In the genomic region with DNA sequence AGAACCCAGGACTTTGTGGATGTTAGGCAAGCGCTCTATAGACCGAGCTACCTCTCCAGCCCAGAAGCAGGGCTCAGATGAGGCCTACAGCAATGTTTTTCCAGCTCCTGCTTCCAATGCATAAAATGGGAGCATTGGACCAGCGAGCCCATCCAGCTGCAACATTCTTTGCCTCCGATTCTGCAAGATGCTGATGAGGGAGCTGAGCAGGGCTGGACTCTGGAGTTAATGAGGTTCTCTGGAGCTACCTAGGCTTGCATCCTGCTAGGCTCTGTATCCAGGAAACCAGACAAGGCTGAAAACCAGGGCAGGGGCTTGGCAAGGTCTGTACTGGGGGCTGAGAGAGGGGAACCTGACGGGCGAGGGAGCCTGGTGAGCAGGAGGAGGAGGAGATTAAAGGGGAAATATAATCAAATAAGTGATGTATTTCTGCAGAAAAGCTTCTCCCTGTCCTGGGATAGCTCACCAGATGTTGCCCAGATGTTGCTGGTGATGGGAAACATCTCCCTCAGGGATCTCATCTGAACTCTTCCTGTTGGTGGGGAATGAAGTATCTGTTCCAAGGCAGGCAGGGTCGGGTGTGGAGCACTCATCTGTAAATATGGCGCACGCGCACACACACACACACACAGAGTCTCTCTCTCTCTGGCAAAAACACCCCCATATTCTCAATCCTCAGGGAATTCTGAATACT, we compare ENCODE assay signal across 25 mouse cellular contexts. TPM values are rescaled to one million over a fixed set of nuclear protein-coding genes. Genes with fewer than 3 reads are reported as not detected.
DNase-seq lines count a peak whose midpoint lies in the region; ATAC-seq and TF ChIP-seq lines count a peak whose summit lies in the region.
"Had no signal": no experiment of that assay in that cellular context is flagged by ENCODE, and none has a peak within 500 bp of the region (broad histone marks: within the 10 kb centered on the region; RNA-seq: fewer than 3 reads in every experiment).

No protein-coding gene starts in this region.

- no peaks in the 10 kb centered on the region for H3K9me3 ChIP-seq in hindbrain, postnatal 0 days (ENCODE audit: low read length)
- no peaks in the 10 kb centered on the region for H3K9me3 ChIP-seq in hindbrain, embryonic 13.5 days
- H3K9me3 ChIP-seq in embryonic facial prominence, embryonic 15.5 days (replicated peaks), result no peaks in the 10 kb centered on the region
- no peaks in the 10 kb centered on the region for H3K9me3 ChIP-seq in limb, embryonic 15.5 days
- no peaks in the 10 kb centered on the region for H3K9me3 ChIP-seq in heart, embryonic 10.5 days
- H3K9me3 ChIP-seq: megakaryocyte, embryonic 14.5 days had no signal

- H3K4me2 ChIP-seq in hindbrain, postnatal 0 days (ENCODE audit: low read depth, low read length), result no peak overlapping the region
- H3K4me2 ChIP-seq in hindbrain, embryonic 13.5 days, result no peak overlapping the region
- no peak overlapping the region for H3K4me2 ChIP-seq in embryonic facial prominence, embryonic 15.5 days (replicated peaks)
- H3K4me2 ChIP-seq in limb, embryonic 15.5 days, result no peak overlapping the region

- peak; percentile 1 for DNase-seq in hindbrain, postnatal 0 days (ENCODE audit: low spot score)
- DNase-seq in NIH3T3 (ENCODE audit: low read depth), result peak; percentile 19
- DNase-seq in heart, embryonic 10.5 days (ENCODE audit: low spot score), result no peak
- DNase-seq: adrenal gland, adult 8-10 months; cerebellum, postnatal 10 days; gastrocnemius, postnatal 10 days; kidney, adult 8-10 months; kidney, postnatal 25 days; liver; lung, postnatal 10 days; right cerebral cortex, postnatal 14 days had no signal

- H3K36me3 ChIP-seq in hindbrain, postnatal 0 days (ENCODE audit: insufficient read depth, low read length), result no peaks in the 10 kb centered on the region
- no peaks in the 10 kb centered on the region for H3K36me3 ChIP-seq in hindbrain, embryonic 13.5 days
- H3K36me3 ChIP-seq in embryonic facial prominence, embryonic 15.5 days, result no peaks in the 10 kb centered on the region
- no peaks in the 10 kb centered on the region for H3K36me3 ChIP-seq in limb, embryonic 15.5 days
- no peaks in the 10 kb centered on the region for H3K36me3 ChIP-seq in heart, embryonic 10.5 days

- H3K27ac ChIP-seq in hindbrain, postnatal 0 days, result no peak overlapping the region
- H3K27ac ChIP-seq in hindbrain, embryonic 13.5 days, result no peak overlapping the region
- peak overlapping the region; percentile 69 for H3K27ac ChIP-seq in embryonic facial prominence, embryonic 15.5 days (replicated peaks)
- H3K27ac ChIP-seq in limb, embryonic 15.5 days, result peak overlapping the region; percentile 89
- H3K27ac ChIP-seq in heart, embryonic 10.5 days, result no peak overlapping the region
- H3K27ac ChIP-seq: left cerebral cortex, adult 2 months had no signal

- no peak for ATAC-seq in hindbrain, postnatal 0 days
- ATAC-seq in hindbrain, embryonic 13.5 days (ENCODE audit: low FRiP score), result no peak
- ATAC-seq in embryonic facial prominence, embryonic 15.5 days (ENCODE audit: insufficient number of reproducible peaks, low FRiP score, low TSS enrichment, low read depth), result no peak
- no peak for ATAC-seq in limb, embryonic 15.5 days (ENCODE audit: insufficient number of reproducible peaks, low FRiP score, low TSS enrichment, low read depth)
- no peak for ATAC-seq in granulocyte monocyte progenitor cell, adult 5-6 weeks (replicated peaks; ENCODE audit: poor library complexity, severe bottlenecking)
- ATAC-seq in monocyte, adult 5-6 weeks (replicated peaks; ENCODE audit: insufficient number of reproducible peaks, low FRiP score, low TSS enrichment, poor library complexity, severe bottlenecking), result no peak
- ATAC-seq: forebrain, embryonic 14.5 days; midbrain, embryonic 16.5 days; Patski had no signal

- TF ChIP-seq CTCF in hindbrain, postnatal 0 days (IDR thresholded peaks at IDR 0.05; ENCODE audit: low read depth), result no peak

- H3K4me3 ChIP-seq in hindbrain, postnatal 0 days (ENCODE audit: low read length), result no peak overlapping the region
- no peak overlapping the region for H3K4me3 ChIP-seq in hindbrain, embryonic 13.5 days
- H3K4me3 ChIP-seq in embryonic facial prominence, embryonic 15.5 days (replicated peaks), result no peak overlapping the region
- H3K4me3 ChIP-seq in limb, embryonic 15.5 days, result no peak overlapping the region
- no peak overlapping the region for H3K4me3 ChIP-seq in heart, embryonic 10.5 days
- H3K4me3 ChIP-seq: left cerebral cortex, adult 2 months; megakaryocyte, embryonic 14.5 days had no signal

- H3K4me1 ChIP-seq in hindbrain, postnatal 0 days (ENCODE audit: insufficient read depth, low read length), result peaks cover 20% of the 10 kb centered on the region
- H3K4me1 ChIP-seq in hindbrain, embryonic 13.5 days (replicated peaks), result peaks cover 33% of the 10 kb centered on the region
- peaks cover 49% of the 10 kb centered on the region for H3K4me1 ChIP-seq in embryonic facial prominence, embryonic 15.5 days
- H3K4me1 ChIP-seq in limb, embryonic 15.5 days, result peaks cover 41% of the 10 kb centered on the region
- H3K4me1 ChIP-seq in heart, embryonic 10.5 days, result peaks cover 39% of the 10 kb centered on the region

- H3K27me3 ChIP-seq in hindbrain, postnatal 0 days (ENCODE audit: insufficient read depth, low read length), result no peaks in the 10 kb centered on the region
- peaks cover 34% of the 10 kb centered on the region for H3K27me3 ChIP-seq in hindbrain, embryonic 13.5 days
- H3K27me3 ChIP-seq in embryonic facial prominence, embryonic 15.5 days, result no peaks in the 10 kb centered on the region
- no peaks in the 10 kb centered on the region for H3K27me3 ChIP-seq in limb, embryonic 15.5 days
- H3K27me3 ChIP-seq in heart, embryonic 10.5 days (ENCODE audit: insufficient read depth, poor library complexity, severe bottlenecking), result no peaks in the 10 kb centered on the region
- H3K27me3 ChIP-seq: Patski had no signal

- WGBS in hindbrain, postnatal 0 days, result 68% methylated on average over 10 of the region's 10 CpGs
- 72% methylated on average over 10 of the region's 10 CpGs for WGBS in hindbrain, embryonic 13.5 days
- 43% methylated on average over 10 of the region's 10 CpGs for WGBS in embryonic facial prominence, embryonic 15.5 days
- 44% methylated on average over 10 of the region's 10 CpGs for WGBS in limb, embryonic 15.5 days
- WGBS in heart, embryonic 10.5 days, result 83% methylated on average over 10 of the region's 10 CpGs

- no peak overlapping the region for H3K9ac ChIP-seq in hindbrain, postnatal 0 days (replicated peaks; ENCODE audit: low read length)
- no peak overlapping the region for H3K9ac ChIP-seq in hindbrain, embryonic 13.5 days
- no peak overlapping the region for H3K9ac ChIP-seq in embryonic facial prominence, embryonic 15.5 days
- no peak overlapping the region for H3K9ac ChIP-seq in limb, embryonic 15.5 days

RNA-seq across cellular contexts. Expression of gene Csrnp1, which starts 1.6 kb away (rescaled TPM):
- total RNA-seq in hindbrain, postnatal 0 days (2014; rRNA removed), result 4.5 and 17.4 TPM in 2 replicates
- 2.7 and 3.1 TPM in 2 replicates for polyA plus RNA-seq in hindbrain, postnatal 0 days (2015; fragmentation: Nextera tagmentation; extraction: Ambion mirVana)
- 1.2 and 1.7 TPM in 2 replicates for polyA plus RNA-seq in hindbrain, embryonic 13.5 days (2015; fragmentation: Nextera tagmentation; extraction: Ambion mirVana)
- 5.7 and 6.7 TPM in 2 replicates for polyA plus RNA-seq in embryonic facial prominence, embryonic 15.5 days (2015; fragmentation: Nextera tagmentation; extraction: Ambion mirVana)
- 8.3 and 9.1 TPM in 2 replicates for polyA plus RNA-seq in limb, embryonic 15.5 days (2015; fragmentation: Nextera tagmentation; extraction: Ambion mirVana)
- 1.3 and 8.5 TPM in 2 replicates for total RNA-seq in granulocyte monocyte progenitor cell, adult 5-6 weeks (2014; fragmentation: Nextera tagmentation)
- 8.8 and 16.9 TPM in 2 replicates for total RNA-seq in granulocyte monocyte progenitor cell, adult 5-6 weeks (2017)
- total RNA-seq in monocyte, adult 5-6 weeks (2017), result 46.8 to 67.3 TPM (median 52.6 TPM) in 3 replicates
- 7.5 and 8.0 TPM in 2 replicates for polyA plus RNA-seq in heart, embryonic 10.5 days (2016; fragmentation: Nextera tagmentation; extraction: Ambion mirVana)

RNA-seq across cellular contexts. Expression of gene Xirp1, which starts 37.4 kb away (rescaled TPM):
- total RNA-seq in hindbrain, postnatal 0 days (2014; rRNA removed), result 0.05 and 0.29 TPM in 2 replicates
- 0.19 TPM in 1 of 2 replicates, not detected in the other for polyA plus RNA-seq in hindbrain, postnatal 0 days (2015; fragmentation: Nextera tagmentation; extraction: Ambion mirVana)
- polyA plus RNA-seq in hindbrain, embryonic 13.5 days (2015; fragmentation: Nextera tagmentation; extraction: Ambion mirVana), result 0.04 and 0.09 TPM in 2 replicates
- 2.6 and 3.6 TPM in 2 replicates for polyA plus RNA-seq in embryonic facial prominence, embryonic 15.5 days (2015; fragmentation: Nextera tagmentation; extraction: Ambion mirVana)
- polyA plus RNA-seq in limb, embryonic 15.5 days (2015; fragmentation: Nextera tagmentation; extraction: Ambion mirVana), result 1.2 and 4.8 TPM in 2 replicates
- not detected in 2 replicates for total RNA-seq in granulocyte monocyte progenitor cell, adult 5-6 weeks (2014; fragmentation: Nextera tagmentation)
- total RNA-seq in granulocyte monocyte progenitor cell, adult 5-6 weeks (2017), result not detected in 2 replicates
- 0.76 to 2.0 TPM (median 1.7 TPM) in 3 replicates for total RNA-seq in monocyte, adult 5-6 weeks (2017)
- polyA plus RNA-seq in heart, embryonic 10.5 days (2016; fragmentation: Nextera tagmentation; extraction: Ambion mirVana), result 41.1 and 90.1 TPM in 2 replicates
- total RNA-seq: neutrophil, adult 5-6 weeks had no signal
- polyA plus RNA-seq: brain, embryonic 14.5 days; forebrain, embryonic 14.5 days; hindbrain, embryonic 11.5 days; midbrain, embryonic 16.5 days; thymus, postnatal 0 days had no signal

RNA-seq across cellular contexts. Expression of gene Ttc21a, which starts 48.6 kb away (rescaled TPM):
- 4.7 and 4.9 TPM in 2 replicates for total RNA-seq in hindbrain, postnatal 0 days (2014; rRNA removed)
- polyA plus RNA-seq in hindbrain, postnatal 0 days (2015; fragmentation: Nextera tagmentation; extraction: Ambion mirVana), result 0.90 and 1.1 TPM in 2 replicates
- 0.65 and 1.2 TPM in 2 replicates for polyA plus RNA-seq in hindbrain, embryonic 13.5 days (2015; fragmentation: Nextera tagmentation; extraction: Ambion mirVana)
- 1.5 and 2.6 TPM in 2 replicates for polyA plus RNA-seq in embryonic facial prominence, embryonic 15.5 days (2015; fragmentation: Nextera tagmentation; extraction: Ambion mirVana)
- polyA plus RNA-seq in limb, embryonic 15.5 days (2015; fragmentation: Nextera tagmentation; extraction: Ambion mirVana), result 0.09 and 0.13 TPM in 2 replicates
- 2.4 and 2.8 TPM in 2 replicates for total RNA-seq in granulocyte monocyte progenitor cell, adult 5-6 weeks (2014; fragmentation: Nextera tagmentation)
- total RNA-seq in granulocyte monocyte progenitor cell, adult 5-6 weeks (2017), result 3.3 and 3.6 TPM in 2 replicates
- total RNA-seq in monocyte, adult 5-6 weeks (2017), result not detected in 3 replicates
- polyA plus RNA-seq in heart, embryonic 10.5 days (2016; fragmentation: Nextera tagmentation; extraction: Ambion mirVana), result 0.28 and 0.48 TPM in 2 replicates

RNA-seq across cellular contexts. Expression of gene Gorasp1, which starts 48.7 kb away (rescaled TPM):
- 28.1 and 48.4 TPM in 2 replicates for total RNA-seq in hindbrain, postnatal 0 days (2014; rRNA removed)
- polyA plus RNA-seq in hindbrain, postnatal 0 days (2015; fragmentation: Nextera tagmentation; extraction: Ambion mirVana), result 20.9 and 21.1 TPM in 2 replicates
- polyA plus RNA-seq in hindbrain, embryonic 13.5 days (2015; fragmentation: Nextera tagmentation; extraction: Ambion mirVana), result 26.0 and 27.9 TPM in 2 replicates
- 32.5 and 32.6 TPM in 2 replicates for polyA plus RNA-seq in embryonic facial prominence, embryonic 15.5 days (2015; fragmentation: Nextera tagmentation; extraction: Ambion mirVana)
- 35.5 and 35.8 TPM in 2 replicates for polyA plus RNA-seq in limb, embryonic 15.5 days (2015; fragmentation: Nextera tagmentation; extraction: Ambion mirVana)
- total RNA-seq in granulocyte monocyte progenitor cell, adult 5-6 weeks (2014; fragmentation: Nextera tagmentation), result 8.0 and 9.4 TPM in 2 replicates
- 4.8 and 9.5 TPM in 2 replicates for total RNA-seq in granulocyte monocyte progenitor cell, adult 5-6 weeks (2017)
- 1.2 to 1.9 TPM (median 1.8 TPM) in 3 replicates for total RNA-seq in monocyte, adult 5-6 weeks (2017)
- polyA plus RNA-seq in heart, embryonic 10.5 days (2016; fragmentation: Nextera tagmentation; extraction: Ambion mirVana), result 26.5 and 26.8 TPM in 2 replicates

Comparison
In these comparisons a context has a peak if more than half of its experiments do, and no peak if none do; other contexts are left out.
1. H3K27ac ChIP-seq: peak in embryonic facial prominence, embryonic 15.5 days (single experiment) and limb, embryonic 15.5 days (single experiment); none in hindbrain, postnatal 0 days (single experiment), hindbrain, embryonic 13.5 days (single experiment) and heart, embryonic 10.5 days (single experiment).